Mouse (Mus musculus) liver (tissue): ENCODE measurements around the gene Dapp1.

Source experiments
- DNase-seq: peaks from one replicate; pipeline ENCODE4 v3.0.0-alpha.2; 2020; ENCODE audit warnings: mixed read lengths

Gene Dapp1

GRCm38 (mm10) chr3:137981382-137981750 lies at the start of gene Dapp1:
TSS of gene Dapp1 (minus strand) at chr3:137981545.
- peak; percentile 88 for DNase-seq

- DNase-seq: no peak
Observed at GRCm38 (mm10) chr3:138030563-138030962, 49.2 kb upstream of the Dapp1 start.

- no peak for DNase-seq
Observed at GRCm38 (mm10) chr3:138029351-138029750, 48.0 kb upstream of the Dapp1 start.

GRCm38 (mm10) chr3:138027575-138028362 lies 46.4 kb upstream of the Dapp1 start:
- DNase-seq: no peak

GRCm38 (mm10) chr3:138026286-138026685 lies 44.9 kb upstream of the Dapp1 start:
- no peak for DNase-seq

GRCm38 (mm10) chr3:138022651-138023050 lies 41.3 kb upstream of the Dapp1 start:
- DNase-seq: no peak

- DNase-seq: no peak
Observed at GRCm38 (mm10) chr3:138022003-138022402, 40.7 kb upstream of the Dapp1 start.

GRCm38 (mm10) chr3:138016810-138017209 lies 35.5 kb upstream of the Dapp1 start:
- no peak for DNase-seq

GRCm38 (mm10) chr3:138014725-138015124 lies 33.4 kb upstream of the Dapp1 start:
- no peak for DNase-seq

- no peak for DNase-seq
Observed at GRCm38 (mm10) chr3:138012351-138012750, 31.0 kb upstream of the Dapp1 start.

GRCm38 (mm10) chr3:138008152-138008551 lies 26.8 kb upstream of the Dapp1 start:
- no peak for DNase-seq

- DNase-seq: no peak
Observed at GRCm38 (mm10) chr3:138006896-138007295, 25.6 kb upstream of the Dapp1 start.

- DNase-seq: no peak
Observed at GRCm38 (mm10) chr3:138003264-138003663, 21.9 kb upstream of the Dapp1 start.

- no peak for DNase-seq
Observed at GRCm38 (mm10) chr3:138002545-138002944, 21.2 kb upstream of the Dapp1 start.

GRCm38 (mm10) chr3:138001865-138002264 lies 20.5 kb upstream of the Dapp1 start:
- no peak for DNase-seq

- peak; percentile 42 for DNase-seq
Observed at GRCm38 (mm10) chr3:138000724-138001069, 19.4 kb upstream of the Dapp1 start.

GRCm38 (mm10) chr3:138000062-138000723 lies 18.8 kb upstream of the Dapp1 start:
- DNase-seq: no peak

GRCm38 (mm10) chr3:137999224-137999790 lies 18.0 kb upstream of the Dapp1 start:
- DNase-seq: no peak

GRCm38 (mm10) chr3:137998491-137999223 lies 17.3 kb upstream of the Dapp1 start:
- no peak for DNase-seq

GRCm38 (mm10) chr3:137995486-137995885 lies 14.1 kb upstream of the Dapp1 start:
- DNase-seq: no peak

- no peak for DNase-seq
Observed at GRCm38 (mm10) chr3:137994196-137994595, 12.9 kb upstream of the Dapp1 start.

- DNase-seq: no peak
Observed at GRCm38 (mm10) chr3:137992366-137992765, 11.0 kb upstream of the Dapp1 start.

- peak; percentile 86 for DNase-seq
Observed at GRCm38 (mm10) chr3:137991183-137991582, 9.8 kb upstream of the Dapp1 start.
